ENCODE assay signal across 13 mouse cellular contexts in the genomic region with DNA sequence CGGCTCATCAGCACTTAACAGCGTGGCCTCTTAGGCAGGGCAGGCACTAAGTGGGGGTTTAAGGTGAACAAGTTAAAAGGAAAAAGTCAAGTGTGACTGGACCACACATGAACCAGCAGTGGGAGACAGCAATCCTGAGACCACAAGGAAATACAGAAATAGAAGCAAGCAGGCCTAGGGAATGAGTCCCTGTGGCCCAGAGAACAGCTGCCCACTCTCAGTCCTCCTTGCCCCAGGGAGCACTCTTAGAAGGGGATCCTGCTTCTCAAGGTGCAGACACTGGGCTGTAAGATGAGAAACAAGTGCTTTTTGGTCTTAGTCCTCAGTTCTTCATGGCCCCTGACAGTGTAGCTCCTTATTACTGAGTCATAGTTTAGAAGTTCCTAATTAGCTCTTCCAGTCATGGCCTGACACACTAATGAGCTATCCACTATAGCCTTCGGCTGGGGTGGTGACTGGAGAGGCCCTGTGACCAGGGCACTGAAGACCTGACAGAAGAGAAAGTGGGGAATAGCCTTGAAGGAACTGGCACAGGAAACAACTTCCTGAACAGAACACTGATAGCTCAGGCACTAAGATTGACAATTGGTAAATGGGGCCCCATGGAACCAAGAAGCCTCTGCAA.
"Had no signal": no experiment of that assay in that cellular context is flagged by ENCODE, and none has a peak within 500 bp of the region (broad histone marks: within the 10 kb centered on the region; RNA-seq: fewer than 3 reads in every experiment).

No protein-coding gene starts in this region.

- DNase-seq: kidney, postnatal 14 days; left cerebral cortex, postnatal 4 days; liver, postnatal 0 days; lung, embryonic 14.5 days; thymus, adult 18-20 months; thymus, postnatal 36 days had no signal

- H3K27ac ChIP-seq: liver, embryonic 14.5 days; midbrain, embryonic 10.5 days; midbrain, embryonic 13.5 days had no signal

- ATAC-seq: intestine, postnatal 0 days; liver, postnatal 0 days; lung, postnatal 0 days; midbrain, embryonic 13.5 days; midbrain, embryonic 16.5 days had no signal

- H3K9me3 ChIP-seq: midbrain, embryonic 10.5 days; midbrain, embryonic 13.5 days had no signal

- H3K4me3 ChIP-seq: midbrain, embryonic 10.5 days; midbrain, embryonic 13.5 days had no signal

- H3K9ac ChIP-seq: liver, embryonic 14.5 days; liver, postnatal 0 days; lung, embryonic 14.5 days; midbrain, embryonic 13.5 days had no signal

- H3K27me3 ChIP-seq: midbrain, embryonic 13.5 days had no signal

- H3K4me2 ChIP-seq: liver, embryonic 11.5 days; lung, embryonic 14.5 days; midbrain, embryonic 13.5 days had no signal
